Mouse (Mus musculus) embryonic stem cell, embryonic (primary cell): Measurements from ENCODE around the gene Sbno1.

Source experiments
- CTCF ChIA-PET, 4 experiments: fragments of 300-600 bp in 2 of 4; fragments of 350-600 bp in 2 of 4; sonication (Branson Sonifier 250); formaldehyde crosslinking; loops; one replicate each; lab custom pipeline; 2022; ENCODE audit warnings: inconsistent platforms in 2 of 4; lab: Charles Lee
- POLR2A ChIA-PET, 4 experiments: fragments of 300-600 bp in 2 of 4; fragments of 350-600 bp in 2 of 4; sonication (Branson Sonifier 250); formaldehyde crosslinking; loops; one replicate each; lab custom pipeline; 2022; ENCODE audit warnings: antibody characterized with exemption in 4 of 4, inconsistent platforms in 1 of 4; lab: Charles Lee

The Sbno1 gene

GRCm38 (mm10) chr5:124424723-124425411 is 934 bp downstream of the Sbno1 start:
- ChIA-PET CTCF (interaction anchor here in 1 of 4 experiments (0.7 to 1.7 kb wide), 3 partner anchors 10 to 83 kb away, joined by 3 to 5 read pairs (median 3); partner anchors contain the start of gene Kmt5a), POLR2A (interaction anchor here in 3 of 4 experiments (0.5 to 4.7 kb wide), 37 partner anchors 8 to 968 kb away, joined by 3 to 109 read pairs (median 4); partner anchors contain the start of genes 2810006K23Rik (in 2 of the 3), Kmt5a (in 2 of the 3), Mphosph9 (in 2 of the 3) and Rilpl2 (in 2 of the 3))

- ChIA-PET CTCF (interaction anchor here in 2 of 4 experiments (0.6 to 1.7 kb wide), 5 partner anchors 10 to 84 kb away, joined by 3 to 5 read pairs (median 3); partner anchors contain the start of gene Kmt5a (in 1 of the 2)), POLR2A (interaction anchor here (0.6 to 4.7 kb wide), 37 partner anchors 8 to 969 kb away, joined by 3 to 109 read pairs (median 4); partner anchors contain the start of genes 2810006K23Rik (in 2 of the 4), Kmt5a (in 2 of the 4), Mphosph9 (in 2 of the 4) and Kntc1 (in 1 of the 4))
These were observed 1.5 kb downstream of the Sbno1 start for GRCm38 (mm10) chr5:124424200-124424722.

GRCm38 (mm10) chr5:124421786-124422185 is 4.0 kb downstream of the Sbno1 start:
- POLR2A ChIA-PET: interaction anchor here in 3 of 4 experiments (0.6 to 2.7 kb wide), 9 partner anchors 9 to 412 kb away, joined by 3 to 12 read pairs (median 4); partner anchors contain the start of gene Kmt5a (in 1 of the 3)
- CTCF ChIA-PET: no interaction called here

- ChIA-PET POLR2A (interaction anchor here in 1 of 4 experiments (0.8 to 1.2 kb wide), 5 partner anchors 8 to 26 kb away, joined by 3 read pairs; partner anchors contain the start of gene Kmt5a), CTCF (interaction anchor here in 1 of 4 experiments (0.8 kb wide), 1 partner anchor 77 kb away, joined by 3 read pairs; no protein-coding TSS in a partner anchor)
These were observed 6.9 kb downstream of the Sbno1 start for GRCm38 (mm10) chr5:124418903-124419302.

DNA sequence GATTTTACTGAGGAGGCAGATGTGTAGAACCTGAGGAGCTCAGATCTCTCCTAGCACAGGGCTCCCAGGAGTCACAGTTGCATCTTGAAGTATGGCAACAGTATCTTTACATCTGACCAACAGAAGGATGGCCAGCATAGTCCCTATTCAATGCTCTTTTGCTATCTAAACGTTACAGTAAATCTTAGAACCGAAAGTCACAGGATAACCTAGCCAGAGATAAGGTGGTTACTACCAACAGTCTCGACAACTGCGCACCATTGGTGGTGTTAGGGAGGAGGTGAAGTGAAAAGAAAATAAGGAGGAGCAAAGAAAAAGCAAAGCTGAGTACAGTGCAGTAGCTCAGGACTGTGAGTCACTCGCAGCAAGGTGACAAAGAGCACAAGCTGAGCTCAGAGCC is 13.6 kb downstream of the Sbno1 start:
- CTCF ChIA-PET: interaction anchor here in 2 of 4 experiments (0.6 to 3.5 kb wide), 3 partner anchors 12 to 34 kb away, joined by 3 to 15 read pairs (median 3); no protein-coding TSS in a partner anchor

GRCm38 (mm10) chr5:124410808-124411207 is 15.0 kb downstream of the Sbno1 start:
- CTCF ChIA-PET: interaction anchor here in 3 of 4 experiments (0.6 to 3.5 kb wide), 11 partner anchors 11 to 90 kb away, joined by 3 to 15 read pairs (median 4); no protein-coding TSS in a partner anchor
- POLR2A ChIA-PET: interaction anchor here in 3 of 4 experiments (0.6 to 2.1 kb wide), 20 partner anchors 8 to 120 kb away, joined by 3 to 15 read pairs (median 3); partner anchors contain the start of genes 2810006K23Rik (in 1 of the 3), Mphosph9 (in 1 of the 3) and Rilpl1 (in 1 of the 3)

More for the DNA sequence above, 13.6 kb downstream of the Sbno1 start:
- POLR2A ChIA-PET: interaction anchor here in 2 of 4 experiments (1.3 to 2.8 kb wide), 9 partner anchors 10 to 120 kb away, joined by 3 to 29 read pairs (median 4); partner anchors contain the start of genes Rilpl2 (in 1 of the 2) and Sbno1 (in 1 of the 2)

GRCm38 (mm10) chr5:124393726-124394125 is 32.1 kb downstream of the Sbno1 start:
- CTCF ChIA-PET: no interaction called here
- POLR2A ChIA-PET: interaction anchor here in 3 of 4 experiments (0.6 to 2.9 kb wide), 11 partner anchors 10 to 144 kb away, joined by 3 to 10 read pairs (median 4); partner anchors contain the start of gene Sbno1 (in 1 of the 3)

DNA sequence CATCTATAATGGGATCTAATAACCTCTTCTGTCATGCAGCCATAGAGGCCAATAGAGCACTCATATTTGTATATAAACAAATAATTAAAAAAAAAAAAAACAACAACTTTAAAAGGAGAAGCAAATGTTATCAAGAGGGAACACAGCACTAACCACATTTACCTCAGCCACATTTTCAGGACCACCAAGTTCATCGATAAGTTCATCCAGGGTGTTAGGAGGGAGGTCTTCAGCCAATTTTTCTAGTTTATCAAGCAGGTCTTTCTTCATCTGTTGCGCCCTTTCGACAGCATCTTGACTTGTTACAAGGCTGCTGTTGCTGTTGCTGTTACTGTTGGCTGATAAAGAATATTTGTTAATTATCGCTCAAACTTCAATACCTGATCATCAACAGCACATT is 33.4 kb downstream of the Sbno1 start:
- POLR2A ChIA-PET: interaction anchor here in 1 of 4 experiments (2.8 kb wide), 1 partner anchor 13 kb away, joined by 10 read pairs; no protein-coding TSS in a partner anchor
- CTCF ChIA-PET: interaction anchor here in 1 of 4 experiments (0.6 kb wide), 1 partner anchor 617 kb away, joined by 3 read pairs; no protein-coding TSS in a partner anchor

DNA sequence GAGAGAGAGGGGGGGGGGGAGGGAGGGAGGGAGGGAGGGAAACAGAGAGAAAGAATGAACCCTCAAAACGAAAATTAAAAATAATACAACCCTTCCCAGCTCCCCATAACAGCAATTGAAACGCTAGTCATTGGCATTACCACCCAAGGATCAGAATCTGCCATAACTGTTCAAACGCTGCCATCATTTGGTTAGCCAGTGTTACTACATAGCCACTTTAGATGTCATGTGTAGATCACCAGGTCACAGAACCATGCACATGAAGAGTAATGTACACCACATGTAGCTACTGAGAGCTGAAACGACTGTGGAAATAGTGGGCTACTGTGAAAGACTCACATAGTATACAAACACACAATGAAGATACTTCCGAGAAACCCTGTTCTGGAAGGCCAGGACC is 37.9 kb downstream of the Sbno1 start:
- CTCF ChIA-PET: interaction anchor here in 2 of 4 experiments (0.7 to 1.4 kb wide), 3 partner anchors 12 to 52 kb away, joined by 3 read pairs; partner anchors contain the start of gene Kmt5a (in 1 of the 2)
- POLR2A ChIA-PET: interaction anchor here in 2 of 4 experiments (0.5 to 1.9 kb wide), 6 partner anchors 9 to 36 kb away, joined by 4 to 9 read pairs (median 4); no protein-coding TSS in a partner anchor

GRCm38 (mm10) chr5:124380121-124380520 is 45.7 kb downstream of the Sbno1 start:
- POLR2A ChIA-PET: interaction anchor here in 1 of 4 experiments (0.5 kb wide), 1 partner anchor 172 kb away, joined by 6 read pairs; no protein-coding TSS in a partner anchor
- CTCF ChIA-PET: no interaction called here

DNA sequence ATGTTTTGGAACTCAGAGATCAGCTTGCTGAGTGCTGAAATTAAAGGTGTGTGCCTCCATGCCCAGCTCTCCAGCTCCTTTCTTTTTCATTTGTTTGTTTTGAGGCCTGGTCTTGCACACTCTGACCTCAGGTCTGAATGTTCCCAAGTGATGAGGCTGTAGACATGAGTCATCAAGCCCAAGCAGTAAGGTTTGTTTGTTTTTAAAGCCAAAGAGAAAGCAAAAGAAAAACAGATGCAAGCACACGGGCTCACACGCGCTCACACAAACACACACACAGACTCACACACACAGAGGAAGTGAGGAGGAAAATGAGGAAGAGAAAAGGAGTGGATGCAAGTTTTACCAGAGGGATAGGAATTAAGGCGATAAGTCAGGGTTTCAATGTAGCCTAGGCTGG is 48.7 kb downstream of the Sbno1 start:
- ChIA-PET POLR2A (interaction anchor here in 2 of 4 experiments (0.7 to 1.4 kb wide), 5 partner anchors 9 to 62 kb away, joined by 3 to 5 read pairs (median 3); partner anchors contain the start of gene Kmt5a (in 1 of the 2)), CTCF (interaction anchor here in 1 of 4 experiments (0.7 kb wide), 1 partner anchor 585 kb away, joined by 5 read pairs; no protein-coding TSS in a partner anchor)

- CTCF ChIA-PET: no interaction called here
These were observed 49.4 kb downstream of the Sbno1 start for GRCm38 (mm10) chr5:124376401-124376800.

GRCm38 (mm10) chr5:124374298-124374697 is 51.5 kb downstream of the Sbno1 start:
- ChIA-PET POLR2A (interaction anchor here in 2 of 4 experiments (0.5 to 2.2 kb wide), 5 partner anchors 10 to 546 kb away, joined by 4 to 8 read pairs (median 5); partner anchors contain the start of gene Kmt5a (in 1 of the 2)), CTCF (no interaction called here)

More at GRCm38 (mm10) chr5:124376401-124376800, 49.4 kb downstream of the Sbno1 start:
- POLR2A ChIA-PET: interaction anchor here in 1 of 4 experiments (0.8 to 1.4 kb wide), 4 partner anchors 8 to 29 kb away, joined by 3 to 5 read pairs (median 4); no protein-coding TSS in a partner anchor

DNA sequence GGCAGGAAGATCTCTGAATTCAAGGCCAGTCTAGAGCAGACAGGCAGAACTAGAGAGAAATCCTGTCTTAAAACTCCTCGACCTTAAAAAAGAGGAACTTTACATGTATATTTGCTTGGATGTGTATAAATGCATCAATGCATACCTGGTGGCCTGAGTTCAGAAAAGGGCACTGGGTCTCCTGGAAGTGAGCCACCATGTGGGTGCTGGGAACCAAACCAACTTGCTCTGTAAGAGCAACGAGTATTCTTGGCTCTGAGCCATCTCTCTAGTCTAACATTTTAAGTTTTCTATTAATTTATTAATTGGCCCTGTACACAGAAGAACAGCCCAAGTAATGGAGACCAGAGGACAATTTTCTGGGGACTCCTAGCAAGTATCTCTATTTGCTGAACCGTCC is 59.1 kb downstream of the Sbno1 start:
- POLR2A ChIA-PET: no interaction called here
- CTCF ChIA-PET: no interaction called here

DNA sequence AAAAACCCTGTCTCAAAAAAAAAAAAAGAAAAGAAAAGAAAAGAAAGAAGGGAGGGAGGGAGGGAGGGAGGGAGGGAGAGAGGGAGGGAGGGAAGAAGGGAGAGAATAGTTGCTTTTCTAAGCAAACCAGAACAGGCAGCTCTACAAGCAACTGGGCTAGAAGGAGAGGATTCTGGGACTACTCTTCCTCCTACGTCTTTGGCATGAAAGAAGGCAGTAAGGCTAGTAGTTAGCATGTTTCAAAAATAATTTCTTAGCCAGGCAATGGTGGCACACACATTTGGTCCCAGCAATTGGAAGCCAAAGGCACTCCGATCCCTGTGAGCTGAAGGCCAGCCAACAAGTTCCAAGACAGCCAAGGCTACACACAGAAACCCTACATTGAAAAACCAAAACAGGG is 60.0 kb downstream of the Sbno1 start:
- POLR2A ChIA-PET: interaction anchor here in 2 of 4 experiments (0.6 to 2.0 kb wide), 5 partner anchors 9 to 948 kb away, joined by 3 to 8 read pairs (median 3); no protein-coding TSS in a partner anchor
- CTCF ChIA-PET: interaction anchor here in 1 of 4 experiments (1.7 kb wide), 1 partner anchor 47 kb away, joined by 3 read pairs; no protein-coding TSS in a partner anchor

DNA sequence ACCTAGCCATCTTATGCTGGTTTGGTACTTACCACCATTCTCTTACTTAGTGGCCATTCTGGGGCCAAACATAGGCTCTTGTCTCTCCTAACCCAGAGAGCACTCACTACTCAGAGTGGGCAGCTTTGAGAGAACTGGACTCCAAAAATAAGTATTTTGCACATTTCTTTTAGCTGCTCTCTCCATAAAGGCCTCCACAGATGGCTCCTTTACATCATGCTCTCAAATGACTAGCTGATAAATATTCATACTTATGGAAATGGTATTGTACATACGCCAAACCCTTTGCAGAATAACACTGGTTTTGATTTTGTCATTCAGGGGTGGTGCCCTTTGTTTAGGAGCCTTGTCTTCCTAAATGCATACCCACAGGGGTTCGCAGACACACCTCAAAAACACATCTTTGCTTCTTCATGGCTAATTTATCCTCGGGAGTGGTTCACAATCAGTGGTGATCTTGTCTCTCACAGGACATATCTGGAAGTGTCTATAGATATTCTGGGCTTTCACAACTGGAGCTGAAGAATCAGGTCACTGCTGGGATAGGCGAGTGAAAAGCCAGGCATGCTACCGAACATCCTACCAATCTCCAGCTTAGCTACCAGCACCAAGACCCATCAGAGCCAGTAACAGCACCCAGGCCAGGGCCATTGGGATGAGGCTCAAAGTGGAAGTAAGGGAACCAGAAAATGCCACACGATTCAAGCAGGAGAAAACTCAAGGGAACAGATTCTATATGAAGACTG is 61.5 kb downstream of the Sbno1 start:
- ChIA-PET CTCF (interaction anchor here in 2 of 4 experiments (0.6 to 0.9 kb wide), 2 partner anchors 71 to 159 kb away, joined by 3 to 6 read pairs; no protein-coding TSS in a partner anchor), POLR2A (interaction anchor here in 2 of 4 experiments (0.6 to 2.8 kb wide), 14 partner anchors 8 to 80 kb away, joined by 3 to 11 read pairs (median 4); partner anchors contain the start of genes 2810006K23Rik (in 1 of the 2) and Mphosph9 (in 1 of the 2))
